Mouse (Mus musculus) bone marrow, adult 2 months (tissue): Measurements from ENCODE around the gene Arf1.

Experiments
- CTCF ChIP-seq: fragments of 200-500 bp; IDR thresholded peaks from 2 replicates; pipeline ENCODE4 v1.5.1; 2011; ENCODE audit warnings: low read length, control low read depth; ENCODE audit not compliant: control insufficient read depth, insufficient read depth
- POLR2A ChIP-seq: fragments of 200-500 bp; IDR thresholded peaks from 2 replicates; pipeline ENCODE4 v1.6.1; 2011; ENCODE audit warnings: low read depth, mild to moderate bottlenecking, control low read depth, low read length, borderline replicate concordance; ENCODE audit not compliant: control insufficient read depth

GRCm38 (mm10) chr11:59174189-59174838 lies 53.8 kb downstream of the Arf1 start:
- TF ChIP-seq CTCF (no peak), POLR2A (no peak)
